Comparison of ENCODE assay signal across 8 mouse cellular contexts in genomic region chr11:94473707-94474543, GRCm38 (mm10). TPM values are rescaled to one million over a fixed set of nuclear protein-coding genes. Genes with fewer than 3 reads are reported as not detected.
DNase-seq lines count a peak whose midpoint lies in the region; ATAC-seq and TF ChIP-seq lines count a peak whose summit lies in the region.

Cacna1g (minus strand) TSS chr11:94474198.

- no peak for TF ChIP-seq EP300 in CH12.LX (IDR thresholded peaks at IDR 0.05; ENCODE audit: low read length)

- no peak within 1 kb of the TSS for H3ac ChIP-seq in myocyte (ENCODE audit: control insufficient read depth, insufficient read length)

- peaks cover 18 to 65% of the 10 kb centered on the region in 2 experiments for H3K4me1 ChIP-seq in CH12.LX (ENCODE audit: control insufficient read depth in 1 of 2, insufficient read depth in 2 of 2)
- peaks cover 80% of the 10 kb centered on the region for H3K4me1 ChIP-seq in forebrain, embryonic 10.5 days
- peaks cover 61% of the 10 kb centered on the region for H3K4me1 ChIP-seq in heart, embryonic 13.5 days
- H3K4me1 ChIP-seq in kidney, postnatal 0 days (replicated peaks; ENCODE audit: insufficient read depth, low read length) = peaks cover 29% of the 10 kb centered on the region
- H3K4me1 ChIP-seq in liver, adult 2 months (ENCODE audit: control insufficient read depth, insufficient read depth, low read length) = peaks cover 6% of the 10 kb centered on the region
- H3K4me1 ChIP-seq in stomach, embryonic 14.5 days (ENCODE audit: control insufficient read depth, insufficient read depth, low read length) = peaks cover 22% of the 10 kb centered on the region

- WGBS in forebrain, embryonic 10.5 days = under 1% methylated on average over 68 of the region's 71 CpGs
- WGBS in heart, embryonic 13.5 days = under 1% methylated on average over 61 of the region's 71 CpGs
- under 1% methylated on average over 40 of the region's 71 CpGs for WGBS in kidney, postnatal 0 days
- WGBS in liver, adult 2 months = under 1% methylated on average over 48 of the region's 71 CpGs
- under 1% methylated on average over 56 of the region's 71 CpGs for WGBS in stomach, embryonic 14.5 days

- TF ChIP-seq CTCF in CH12.LX (conservative IDR thresholded peaks at IDR 0.05 in 1 of 2, IDR thresholded peaks at IDR 0.05 in 1 of 2; ENCODE audit: low read depth in 2 of 2, low read length in 2 of 2) = no peak
- no peak for TF ChIP-seq CTCF in kidney, postnatal 0 days (IDR thresholded peaks at IDR 0.05; ENCODE audit: low read depth)
- no peak for TF ChIP-seq CTCF in liver, adult 2 months (IDR thresholded peaks at IDR 0.05; ENCODE audit: low read depth, low read length)

- H3K36me3 ChIP-seq in CH12.LX (replicated peaks in 1 of 2; ENCODE audit: control insufficient read depth in 1 of 2, insufficient read depth in 1 of 2, low read length in 1 of 2) (no peaks in the 10 kb centered on the region), myocyte (ENCODE audit: control insufficient read depth, insufficient read depth) (no peaks in the 10 kb centered on the region)
- H3K36me3 ChIP-seq in forebrain, embryonic 10.5 days (replicated peaks) = no peaks in the 10 kb centered on the region
- H3K36me3 ChIP-seq in heart, embryonic 13.5 days = no peaks in the 10 kb centered on the region
- H3K36me3 ChIP-seq in kidney, postnatal 0 days (ENCODE audit: insufficient read depth, low read length) = no peaks in the 10 kb centered on the region
- H3K36me3 ChIP-seq in liver, adult 2 months (ENCODE audit: control insufficient read depth, insufficient read depth, low read length) = no peaks in the 10 kb centered on the region
- H3K36me3 ChIP-seq in stomach, embryonic 14.5 days (ENCODE audit: control insufficient read depth, insufficient read depth, low read length) = no peaks in the 10 kb centered on the region

- H3K4me3 ChIP-seq in CH12.LX (replicated peaks in 1 of 3; ENCODE audit: low read depth in 2 of 3, low read length in 2 of 3, poor library complexity in 1 of 3) (peak within 1 kb of the TSS; percentile 11 to 49 (median 46)), myocyte (no peak within 1 kb of the TSS)
- peak within 1 kb of the TSS; percentile 79 for H3K4me3 ChIP-seq in forebrain, embryonic 10.5 days
- H3K4me3 ChIP-seq in heart, embryonic 13.5 days = peak within 1 kb of the TSS; percentile 64
- peak within 1 kb of the TSS; percentile 74 for H3K4me3 ChIP-seq in kidney, postnatal 0 days (replicated peaks; ENCODE audit: low read depth, low read length)
- H3K4me3 ChIP-seq in liver, adult 2 months (ENCODE audit: insufficient read depth, low read depth, low read length) = peak within 1 kb of the TSS; percentile 53; the same call in 1 of the 2 replicates
- peak within 1 kb of the TSS; percentile 81 for H3K4me3 ChIP-seq in stomach, embryonic 14.5 days (ENCODE audit: low read depth, low read length)

- peak; percentile 80 for ATAC-seq in heart, embryonic 13.5 days (ENCODE audit: extremely low read depth, insufficient number of reproducible peaks, low FRiP score, low TSS enrichment)
- peak; percentile 84 for ATAC-seq in kidney, postnatal 0 days (replicated peaks; ENCODE audit: low FRiP score, low read depth)
- peak; percentile 93 for ATAC-seq in stomach, embryonic 14.5 days (ENCODE audit: insufficient number of reproducible peaks, insufficient read depth, low FRiP score, low read depth)

- 0 out of 2 replicates have a peak, but pooled peaks have one; percentile 25 for TF ChIP-seq POLR2A in CH12.LX (IDR thresholded peaks at IDR 0.05; ENCODE audit: low read depth, low read length)
- TF ChIP-seq POLR2A in liver, adult 2 months (IDR thresholded peaks at IDR 0.05; ENCODE audit: extremely low read depth, insufficient read depth, low read length) = no peak
- TF ChIP-seq POLR2A in myocyte (IDR thresholded peaks at IDR 0.05; ENCODE audit: insufficient read length, low read depth) = peak; percentile 19

- H3K79me2 ChIP-seq in CH12.LX (replicated peaks; ENCODE audit: control insufficient read depth, extremely low read depth, insufficient read depth, poor library complexity, severe bottlenecking) = no peaks in the 10 kb centered on the region
- H3K79me2 ChIP-seq in liver, adult 2 months (ENCODE audit: control insufficient read depth, insufficient read depth, low read length) = no peaks in the 10 kb centered on the region
- H3K79me2 ChIP-seq in myocyte (ENCODE audit: control insufficient read depth, insufficient read depth) = no peaks in the 10 kb centered on the region

- H3K27me3 ChIP-seq in CH12.LX (replicated peaks) (peaks cover 78% of the 10 kb centered on the region), myocyte (ENCODE audit: control insufficient read depth, insufficient read depth, insufficient read length) (peaks cover 48% of the 10 kb centered on the region)
- peaks cover 92% of the 10 kb centered on the region for H3K27me3 ChIP-seq in forebrain, embryonic 10.5 days (ENCODE audit: poor library complexity, severe bottlenecking)
- H3K27me3 ChIP-seq in heart, embryonic 13.5 days (replicated peaks) = peaks cover 83% of the 10 kb centered on the region
- 0 out of 2 replicates have a peak, but pooled peaks cover 3% of the 10 kb centered on the region for H3K27me3 ChIP-seq in kidney, postnatal 0 days (ENCODE audit: insufficient read depth, low read length)
- peaks cover 15% of the 10 kb centered on the region for H3K27me3 ChIP-seq in liver, adult 2 months (ENCODE audit: control insufficient read depth, insufficient read depth, low read length)
- H3K27me3 ChIP-seq in stomach, embryonic 14.5 days (ENCODE audit: control insufficient read depth, insufficient read depth, low read length) = peaks cover 6% of the 10 kb centered on the region; the same call in 1 of the 2 replicates

- H3K9ac ChIP-seq in CH12.LX (ENCODE audit: insufficient read depth, low read depth) = peak within 1 kb of the TSS; percentile 1; the same call in 1 of the 2 replicates
- peak within 1 kb of the TSS; percentile 84 for H3K9ac ChIP-seq in heart, embryonic 13.5 days
- peak within 1 kb of the TSS; percentile 71 for H3K9ac ChIP-seq in kidney, postnatal 0 days (ENCODE audit: low read depth, low read length)
- 0 out of 2 replicates have a peak within 1 kb of the TSS, but pooled peaks have one; percentile 25 for H3K9ac ChIP-seq in liver, adult 2 months (ENCODE audit: low read depth, low read length)
- peak within 1 kb of the TSS; percentile 77 for H3K9ac ChIP-seq in stomach, embryonic 14.5 days (replicated peaks; ENCODE audit: low read depth, low read length)

- H3K9me3 ChIP-seq in CH12.LX (replicated peaks; ENCODE audit: low read length) = no peaks in the 10 kb centered on the region
- no peaks in the 10 kb centered on the region for H3K9me3 ChIP-seq in forebrain, embryonic 10.5 days
- H3K9me3 ChIP-seq in heart, embryonic 13.5 days = no peaks in the 10 kb centered on the region
- H3K9me3 ChIP-seq in kidney, postnatal 0 days (replicated peaks; ENCODE audit: low read length) = no peaks in the 10 kb centered on the region
- H3K9me3 ChIP-seq in stomach, embryonic 14.5 days (ENCODE audit: control insufficient read depth, low read depth, low read length) = no peaks in the 10 kb centered on the region

- no peak within 1 kb of the TSS for H3K27ac ChIP-seq in CH12.LX (ENCODE audit: insufficient read depth, low read depth)
- H3K27ac ChIP-seq in forebrain, embryonic 10.5 days = peak within 1 kb of the TSS; percentile 94
- H3K27ac ChIP-seq in heart, embryonic 13.5 days (replicated peaks) = peak within 1 kb of the TSS; percentile 61
- 0 out of 2 replicates have a peak within 1 kb of the TSS, but pooled peaks have one; percentile 64 for H3K27ac ChIP-seq in kidney, postnatal 0 days
- H3K27ac ChIP-seq in liver, adult 2 months (replicated peaks; ENCODE audit: insufficient read depth, low read depth, low read length) = no peak within 1 kb of the TSS
- peak within 1 kb of the TSS; percentile 83; the same call in 1 of the 2 replicates for H3K27ac ChIP-seq in stomach, embryonic 14.5 days (ENCODE audit: low read length)

- H3K4me2 ChIP-seq in CH12.LX (ENCODE audit: insufficient read depth, low read depth, poor library complexity, severe bottlenecking) = peak within 1 kb of the TSS; percentile 99
- peak within 1 kb of the TSS; percentile 98 for H3K4me2 ChIP-seq in heart, embryonic 13.5 days
- peak within 1 kb of the TSS; percentile 86 for H3K4me2 ChIP-seq in kidney, postnatal 0 days (ENCODE audit: low read length)
- H3K4me2 ChIP-seq in myocyte (ENCODE audit: low read depth) = peak within 1 kb of the TSS; percentile 81
- H3K4me2 ChIP-seq in stomach, embryonic 14.5 days (replicated peaks; ENCODE audit: low read depth, low read length) = peak within 1 kb of the TSS; percentile 82

- peak; percentile 88 for DNase-seq in CH12.LX (ENCODE audit: extremely low read depth)
- DNase-seq in c-Kit-positive CD71-positive TER-119-negative erythroid progenitor cells, embryonic 14.5 days (ENCODE audit: low read depth) = peak; percentile 45
- peak; percentile 89 for DNase-seq in forebrain, embryonic 10.5 days (ENCODE audit: extremely low spot score, low spot score)
- DNase-seq in kidney, postnatal 0 days (ENCODE audit: low spot score) = peak; percentile 96
- DNase-seq in liver, adult 2 months (ENCODE audit: extremely low read depth, low read depth, low spot score) = peak; percentile 41

- no peak for TF ChIP-seq RAD21 in CH12.LX (IDR thresholded peaks at IDR 0.05; ENCODE audit: low read depth, low read length)

- in situ Hi-C loops in CH12.LX (cut with MboI; ENCODE audit: low pct_ligation_motif_present, low pct_unique_long_range_greater_than_20kb, low sequenced_read_pairs) = no loop called here

- dilution Hi-C loops in CH12.LX (cut with MboI; ENCODE audit: extremely low pct_ligation_motif_present, extremely low pct_unique_long_range_greater_than_20kb, low sequenced_read_pairs) = no loop called here

TF ChIP-seq in CH12.LX, 34 proteins besides CTCF, POLR2A, EP300 and RAD21 (continues in another document):
- TF ChIP-seq MAZ (IDR thresholded peaks at IDR 0.05; ENCODE audit: low read depth, low read length) = peak; percentile 82
- TF ChIP-seq ZMIZ1 (IDR thresholded peaks at IDR 0.05; ENCODE audit: low read depth, low read length) = no peak

TF ChIP-seq in myocyte, 11 proteins besides CTCF, POLR2A, EP300 and RAD21:
- TF ChIP-seq USF1 (IDR thresholded peaks at IDR 0.05; ENCODE audit: low read depth) (no peak), E2F4 (IDR thresholded peaks at IDR 0.05; ENCODE audit: insufficient read depth) (no peak), MYOD1 (IDR thresholded peaks at IDR 0.05; ENCODE audit: control insufficient read depth in 1 of 3, insufficient read length in 2 of 3, low read depth in 2 of 3) (peak in 1 of 3 experiments; percentile 8)

RNA-seq across cellular contexts. Expression of gene Cacna1g, which starts in this region (rescaled TPM):
- 0.59 and 1.7 TPM in 2 replicates for total RNA-seq in CH12.LX (2012; rRNA removed)
- 0.97 and 2.4 TPM in 2 replicates for total RNA-seq in CH12.LX (2014; rRNA removed)
- 3.7 and 4.1 TPM in 2 replicates for polyA plus RNA-seq in CH12.LX (2012; ENCODE audit: insufficient read length, low read depth)
- 7.0 and 8.3 TPM in 2 replicates for polyA plus RNA-seq in forebrain, embryonic 10.5 days (2016; fragmentation: Nextera tagmentation; extraction: Ambion mirVana)
- polyA plus RNA-seq in heart, embryonic 13.5 days (2015; fragmentation: Nextera tagmentation; extraction: Ambion mirVana) = 3.4 and 5.8 TPM in 2 replicates
- polyA plus RNA-seq in kidney, postnatal 0 days (2015; fragmentation: Nextera tagmentation; extraction: Ambion mirVana) = 4.4 and 5.2 TPM in 2 replicates
- total RNA-seq in liver, adult 2 months (2014; rRNA removed) = under 0.01 and 0.07 TPM in 2 replicates
- 0.26 and 0.51 TPM in 2 replicates for polyA plus RNA-seq in liver, adult 2 months (2012; rRNA removed)
- 0.05 TPM for polyA plus RNA-seq in myocyte (2012; fragmentation: generic; extraction: Trizol)
- polyA plus RNA-seq in stomach, embryonic 14.5 days (2014; fragmentation: Nextera tagmentation; extraction: Ambion mirVana) = 13.5 and 17.6 TPM in 2 replicates

Comparison
In these comparisons a context has a peak if more than half of its experiments do, and no peak if none do; other contexts are left out.
1. Peak in DNase-seq, H3K4me3 ChIP-seq and H3K9ac ChIP-seq in liver, adult 2 months; RNA of the gene not detected or under 1 TPM.
2. DNase-seq: peak in every context shown above with its lines; median percentile 96 in kidney, postnatal 0 days; 89 in forebrain, embryonic 10.5 days; 88 in CH12.LX; 45 in c-Kit-positive CD71-positive TER-119-negative erythroid progenitor cells, embryonic 14.5 days; 41 in liver, adult 2 months.
3. H3K27ac ChIP-seq: peak in forebrain, embryonic 10.5 days (single experiment), heart, embryonic 13.5 days (single experiment), kidney, postnatal 0 days (single experiment) and stomach, embryonic 14.5 days (single experiment); none in CH12.LX (single experiment) and liver, adult 2 months (single experiment).
4. H3K9ac ChIP-seq: peak in every context shown above with its lines; median percentile 84 in heart, embryonic 13.5 days; 77 in stomach, embryonic 14.5 days; 71 in kidney, postnatal 0 days; 25 in liver, adult 2 months; 1 in CH12.LX.
5. Peak in every context shown above with its lines, with median percentiles within 50 percentile points of each other: H3K4me2 ChIP-seq and ATAC-seq.